Mouse (Mus musculus): ENCODE data around the gene Pepd. TPM values are rescaled to one million over a fixed set of nuclear protein-coding genes. Genes with fewer than 3 reads are reported as not detected.

Gene Pepd
- polyA plus RNA-seq, 1 experiment from 2014 or later: 44.5 TPM

GRCm38 (mm10) chr7:35040176-35040972 is 128.2 kb downstream of the Pepd start:
- TF ChIP-seq CTCF (IDR thresholded peaks at IDR 0.05): no peak
- no peak overlapping the region for H3K4me2 ChIP-seq (replicated peaks; ENCODE audit: low read depth, low read length)
- H3K4me3 ChIP-seq (ENCODE audit: low read depth, low read length): no peak overlapping the region
- H3K9ac ChIP-seq (replicated peaks; ENCODE audit: low read depth): no peak overlapping the region
- no peaks in the 10 kb centered on the region for H3K9me3 ChIP-seq (ENCODE audit: low read length)
- peaks cover 20% of the 10 kb centered on the region; the same call in 1 of the 2 replicates for H3K36me3 ChIP-seq (ENCODE audit: insufficient read depth, low read length)
- no peak overlapping the region for H3K27ac ChIP-seq (ENCODE audit: low read length)
- WGBS: 87% methylated on average over 9 of the region's 9 CpGs
- no peak for ATAC-seq
- no peak for DNase-seq (ENCODE audit: low spot score)
- H3K4me1 ChIP-seq (ENCODE audit: insufficient read depth, low read depth, low read length): peaks cover 9% of the 10 kb centered on the region; the same call in 1 of the 2 replicates
- no peaks in the 10 kb centered on the region for H3K27me3 ChIP-seq (replicated peaks; ENCODE audit: insufficient read depth, low read length)

- peak overlapping the region; percentile 15; the same call in 1 of the 2 replicates for H3K27ac ChIP-seq (ENCODE audit: low read length)
- TF ChIP-seq EP300 (IDR thresholded peaks at IDR 0.05) (no peak), CTCF (IDR thresholded peaks at IDR 0.05) (no peak)
- H3K9ac ChIP-seq (replicated peaks; ENCODE audit: low read depth): no peak overlapping the region
- no peak overlapping the region for H3K4me2 ChIP-seq (replicated peaks; ENCODE audit: low read depth, low read length)
- no peaks in the 10 kb centered on the region for H3K27me3 ChIP-seq (replicated peaks; ENCODE audit: insufficient read depth, low read length)
- DNase-seq (ENCODE audit: low spot score) (peak; percentile 70), ATAC-seq (peak; percentile 67)
- peaks cover 28% of the 10 kb centered on the region; the same call in 1 of the 2 replicates for H3K36me3 ChIP-seq (ENCODE audit: insufficient read depth, low read length)
- no peaks in the 10 kb centered on the region for H3K9me3 ChIP-seq (ENCODE audit: low read length)
- H3K4me1 ChIP-seq (ENCODE audit: insufficient read depth, low read depth, low read length): peaks cover 4% of the 10 kb centered on the region; the same call in 1 of the 2 replicates
- WGBS: 52% methylated on average over 2 of the region's 2 CpGs
- no peak overlapping the region for H3K4me3 ChIP-seq (ENCODE audit: low read depth, low read length)
Measured at GRCm38 (mm10) chr7:35041286-35042208, 129.4 kb downstream of the Pepd start.

GRCm38 (mm10) chr7:35042209-35042554 is 130.0 kb downstream of the Pepd start:
- DNase-seq (ENCODE audit: low spot score) (no peak), ATAC-seq (no peak)
- Histone ChIP-seq H3K4me2 (replicated peaks; ENCODE audit: low read depth, low read length) (no peak overlapping the region), H3K27me3 (replicated peaks; ENCODE audit: insufficient read depth, low read length) (no peaks in the 10 kb centered on the region), H3K27ac (ENCODE audit: low read length) (peak overlapping the region; percentile 15), H3K4me1 (ENCODE audit: insufficient read depth, low read depth, low read length) (no peaks in the 10 kb centered on the region; the same call in 1 of the 2 replicates), H3K9me3 (ENCODE audit: low read length) (no peaks in the 10 kb centered on the region), H3K9ac (replicated peaks; ENCODE audit: low read depth) (no peak overlapping the region), H3K4me3 (ENCODE audit: low read depth, low read length) (no peak overlapping the region), H3K36me3 (ENCODE audit: insufficient read depth, low read length) (peaks cover 28% of the 10 kb centered on the region; the same call in 1 of the 2 replicates)
- no peak for TF ChIP-seq EP300 (IDR thresholded peaks at IDR 0.05)
- no peak for TF ChIP-seq CTCF (IDR thresholded peaks at IDR 0.05)

GRCm38 (mm10) chr7:35042759-35043217 is 130.6 kb downstream of the Pepd start:
- Histone ChIP-seq H3K4me2 (replicated peaks; ENCODE audit: low read depth, low read length) (no peak overlapping the region), H3K4me3 (ENCODE audit: low read depth, low read length) (no peak overlapping the region), H3K9me3 (ENCODE audit: low read length) (no peaks in the 10 kb centered on the region), H3K27ac (ENCODE audit: low read length) (peak overlapping the region; percentile 15; the same call in 1 of the 2 replicates), H3K36me3 (ENCODE audit: insufficient read depth, low read length) (peaks cover 28% of the 10 kb centered on the region; the same call in 1 of the 2 replicates), H3K9ac (replicated peaks; ENCODE audit: low read depth) (no peak overlapping the region), H3K27me3 (replicated peaks; ENCODE audit: insufficient read depth, low read length) (no peaks in the 10 kb centered on the region), H3K4me1 (ENCODE audit: insufficient read depth, low read depth, low read length) (no peaks in the 10 kb centered on the region)
- DNase-seq (ENCODE audit: low spot score) (peak; percentile 41), ATAC-seq (peak; percentile 52)
- WGBS: 76% methylated on average over 5 of the region's 5 CpGs
- TF ChIP-seq EP300 (IDR thresholded peaks at IDR 0.05): no peak
- TF ChIP-seq CTCF (IDR thresholded peaks at IDR 0.05): peak; percentile 33

- Histone ChIP-seq H3K9ac (replicated peaks; ENCODE audit: low read depth) (no peak overlapping the region), H3K27ac (ENCODE audit: low read length) (no peak overlapping the region), H3K4me1 (ENCODE audit: insufficient read depth, low read depth, low read length) (no peaks in the 10 kb centered on the region), H3K4me3 (ENCODE audit: low read depth, low read length) (no peak overlapping the region), H3K36me3 (ENCODE audit: insufficient read depth, low read length) (peaks cover 28% of the 10 kb centered on the region; the same call in 1 of the 2 replicates), H3K4me2 (replicated peaks; ENCODE audit: low read depth, low read length) (no peak overlapping the region), H3K27me3 (replicated peaks; ENCODE audit: insufficient read depth, low read length) (no peaks in the 10 kb centered on the region), H3K9me3 (ENCODE audit: low read length) (no peaks in the 10 kb centered on the region)
- DNase-seq (ENCODE audit: low spot score): no peak
- ATAC-seq: no peak
- 93% methylated on average over 10 of the region's 10 CpGs for WGBS
- TF ChIP-seq CTCF (IDR thresholded peaks at IDR 0.05): no peak
- TF ChIP-seq EP300 (IDR thresholded peaks at IDR 0.05): no peak
Measured at GRCm38 (mm10) chr7:35043266-35043817, 131.2 kb downstream of the Pepd start.

DNA sequence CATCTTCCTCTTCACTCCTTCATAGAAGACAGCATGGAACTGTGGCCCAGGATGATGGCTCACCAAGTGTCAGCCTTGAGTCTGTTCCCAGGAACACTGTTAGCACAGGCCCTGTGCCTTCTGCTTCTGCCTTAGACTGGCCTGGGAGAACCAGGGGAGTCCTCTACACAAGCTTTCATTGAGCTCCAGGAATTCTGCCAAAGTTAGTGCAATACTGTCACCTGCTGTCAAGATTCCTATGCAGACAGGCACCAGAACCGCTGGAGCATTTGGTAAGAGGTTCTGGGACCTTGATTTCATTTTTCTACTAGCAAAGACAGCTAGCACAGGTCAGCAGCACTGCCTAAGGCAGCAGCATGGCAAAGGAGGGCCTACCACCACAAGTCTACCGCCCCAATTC is 132.5 kb downstream of the Pepd start:
- Histone ChIP-seq H3K9ac (replicated peaks; ENCODE audit: low read depth) (no peak overlapping the region), H3K9me3 (ENCODE audit: low read length) (no peaks in the 10 kb centered on the region), H3K4me3 (ENCODE audit: low read depth, low read length) (no peak overlapping the region), H3K36me3 (ENCODE audit: insufficient read depth, low read length) (peaks cover 28% of the 10 kb centered on the region; the same call in 1 of the 2 replicates), H3K4me1 (ENCODE audit: insufficient read depth, low read depth, low read length) (no peaks in the 10 kb centered on the region), H3K27me3 (replicated peaks; ENCODE audit: insufficient read depth, low read length) (no peaks in the 10 kb centered on the region), H3K4me2 (replicated peaks; ENCODE audit: low read depth, low read length) (no peak overlapping the region), H3K27ac (ENCODE audit: low read length) (no peak overlapping the region)
- TF ChIP-seq CTCF (IDR thresholded peaks at IDR 0.05) (no peak), EP300 (IDR thresholded peaks at IDR 0.05) (no peak)
- ATAC-seq (no peak), DNase-seq (ENCODE audit: low spot score) (no peak)
- WGBS: 91% methylated on average over 2 of the region's 2 CpGs
